Mouse (Mus musculus): ENCODE results near the gene Ubr3.
"Not testable (repeated sequence)": the region's sequence is repeated elsewhere in the genome, so short reads cannot be mapped to it uniquely, and the experiment has no call there.

Gene Ubr3

DNA sequence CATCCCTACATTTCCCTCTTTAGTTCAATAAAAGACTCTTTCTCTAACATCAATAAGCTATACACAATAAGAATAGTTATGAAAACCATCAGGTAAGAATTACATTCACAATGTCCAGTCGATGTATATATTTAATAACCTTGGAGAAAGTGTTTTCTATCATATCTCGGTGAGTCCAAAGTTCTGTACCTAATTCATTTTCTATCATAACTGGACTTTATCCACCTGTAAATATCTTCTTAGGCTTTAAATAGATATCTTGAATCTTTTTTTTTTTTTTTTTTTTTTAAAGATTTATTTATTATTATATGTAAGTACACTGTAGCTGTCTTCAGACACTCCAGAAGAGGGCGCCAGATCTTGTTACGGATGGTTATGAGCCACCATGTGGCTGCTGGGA, 10.3 kb downstream of the Ubr3 start:
- DNase-seq (ENCODE audit: low spot score): not testable (repeated sequence)

DNA sequence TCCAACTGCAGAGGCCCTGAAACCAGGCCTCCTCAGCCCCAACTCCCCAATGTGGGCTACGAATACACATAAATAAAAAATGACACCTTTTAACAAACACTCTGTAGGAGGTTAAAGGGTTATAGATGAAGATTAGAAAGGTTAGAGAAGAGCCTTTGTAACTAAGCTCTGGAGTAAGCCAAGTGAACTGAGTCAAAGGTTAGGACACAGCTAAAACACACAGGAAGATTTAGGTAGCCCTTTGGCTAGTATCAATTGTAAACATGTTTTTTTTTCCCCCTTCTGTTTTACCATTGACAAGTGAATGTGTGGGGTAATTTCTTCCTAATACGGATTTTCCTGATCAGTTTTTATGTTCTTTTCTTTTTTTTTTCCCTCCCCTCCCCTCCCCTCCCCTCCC, 15.8 kb downstream of the Ubr3 start:
- DNase-seq (ENCODE audit: low spot score): no peak

DNA sequence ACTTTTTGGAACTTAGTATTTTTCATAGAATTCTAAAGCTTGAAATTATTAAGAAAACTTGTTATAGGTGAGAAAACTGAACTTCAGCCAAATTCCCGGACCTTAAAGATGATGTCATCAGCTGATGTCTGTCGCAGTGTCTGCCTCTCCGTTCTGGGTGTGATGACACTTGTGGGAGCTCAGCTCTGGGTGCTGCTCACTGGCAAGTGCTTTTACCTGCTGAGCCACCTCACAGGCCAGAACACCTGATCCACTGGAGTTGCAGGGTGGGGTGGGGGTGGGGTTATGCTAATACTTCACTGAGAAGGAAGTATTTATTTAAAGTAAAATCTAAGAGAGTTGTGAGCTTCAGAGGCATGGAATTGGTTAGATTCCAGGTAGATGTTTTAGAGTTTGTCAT, 20.3 kb downstream of the Ubr3 start:
- DNase-seq (ENCODE audit: low spot score): no peak

DNA sequence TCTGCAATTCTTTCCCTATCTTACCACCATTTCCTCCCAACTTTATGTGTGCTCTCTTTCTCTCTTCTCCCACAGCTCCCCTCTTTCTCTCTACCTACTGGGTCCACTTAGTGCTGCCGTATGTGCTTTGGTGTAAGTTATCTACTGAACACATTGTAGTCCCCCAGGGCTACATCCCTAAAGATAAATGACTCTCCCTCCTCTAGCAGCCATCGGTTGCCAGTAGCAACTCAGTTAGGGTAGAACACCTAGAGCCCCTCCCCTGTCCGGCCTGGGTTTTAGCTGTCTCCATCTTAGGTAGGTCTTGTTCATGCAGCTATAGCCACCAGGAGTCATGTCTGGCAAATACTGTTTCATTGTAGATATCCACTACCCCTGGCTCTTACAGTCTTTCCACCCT, 27.9 kb downstream of the Ubr3 start:
- no peak for DNase-seq (ENCODE audit: low spot score)

DNA sequence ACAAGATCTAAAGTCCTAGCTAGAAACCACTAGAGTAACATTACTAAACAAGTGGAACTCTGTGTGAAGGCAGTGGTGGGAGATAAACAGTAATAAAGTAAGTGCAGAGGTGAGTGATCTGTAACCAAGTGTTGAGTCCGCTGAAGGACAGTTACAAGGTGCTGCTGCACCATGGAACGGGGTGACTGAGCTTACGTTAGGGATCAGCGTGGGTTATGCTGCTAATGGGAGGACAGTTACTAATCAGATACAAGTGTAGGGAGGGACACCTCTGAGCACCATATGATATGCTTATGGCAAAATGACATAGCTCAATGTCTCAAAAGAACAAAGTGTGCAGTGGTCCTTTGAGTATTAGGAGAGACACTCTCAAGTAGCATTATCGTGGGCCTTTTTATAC, 39.3 kb downstream of the Ubr3 start:
- DNase-seq (ENCODE audit: low spot score): no peak

DNA sequence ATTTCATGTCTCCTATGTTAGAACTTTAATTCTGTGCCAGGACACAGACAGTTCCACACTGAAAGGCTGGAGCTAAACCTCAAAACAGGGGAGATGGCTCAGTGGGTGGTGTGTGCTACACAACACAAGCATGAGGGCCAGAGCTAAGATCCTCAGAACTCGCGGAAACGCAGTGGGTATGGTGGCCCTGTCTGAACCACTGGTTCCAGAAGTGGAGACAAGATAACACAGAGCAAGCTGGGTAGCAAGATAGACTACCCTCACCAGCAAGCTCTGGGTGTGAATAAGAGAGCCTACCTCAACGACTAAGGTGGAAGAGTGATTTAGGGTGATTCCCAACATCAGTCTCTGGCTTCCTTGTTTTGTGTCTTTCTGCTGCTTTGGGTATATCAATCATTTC, 42.2 kb downstream of the Ubr3 start:
- DNase-seq (ENCODE audit: low spot score): no peak

DNA sequence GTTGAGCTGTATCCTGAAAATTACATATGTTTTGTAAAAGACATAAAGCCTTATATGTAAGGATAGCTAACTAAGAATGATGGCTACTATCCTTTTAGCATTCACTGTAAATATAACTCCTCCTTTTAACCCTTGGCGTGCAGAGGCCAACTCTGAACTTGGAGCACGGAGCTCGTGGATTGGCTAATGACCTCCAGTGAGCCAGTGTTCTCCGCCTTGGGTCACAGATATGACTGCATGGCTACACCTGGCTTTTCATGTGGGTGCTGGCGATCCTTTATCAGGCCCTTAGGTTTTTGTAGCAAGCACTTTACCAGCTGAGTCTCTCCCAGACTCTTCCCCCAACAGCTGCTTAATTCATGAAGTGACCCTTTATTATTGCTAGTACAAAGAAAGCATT, 42.6 kb downstream of the Ubr3 start:
- no peak for DNase-seq (ENCODE audit: low spot score)

DNA sequence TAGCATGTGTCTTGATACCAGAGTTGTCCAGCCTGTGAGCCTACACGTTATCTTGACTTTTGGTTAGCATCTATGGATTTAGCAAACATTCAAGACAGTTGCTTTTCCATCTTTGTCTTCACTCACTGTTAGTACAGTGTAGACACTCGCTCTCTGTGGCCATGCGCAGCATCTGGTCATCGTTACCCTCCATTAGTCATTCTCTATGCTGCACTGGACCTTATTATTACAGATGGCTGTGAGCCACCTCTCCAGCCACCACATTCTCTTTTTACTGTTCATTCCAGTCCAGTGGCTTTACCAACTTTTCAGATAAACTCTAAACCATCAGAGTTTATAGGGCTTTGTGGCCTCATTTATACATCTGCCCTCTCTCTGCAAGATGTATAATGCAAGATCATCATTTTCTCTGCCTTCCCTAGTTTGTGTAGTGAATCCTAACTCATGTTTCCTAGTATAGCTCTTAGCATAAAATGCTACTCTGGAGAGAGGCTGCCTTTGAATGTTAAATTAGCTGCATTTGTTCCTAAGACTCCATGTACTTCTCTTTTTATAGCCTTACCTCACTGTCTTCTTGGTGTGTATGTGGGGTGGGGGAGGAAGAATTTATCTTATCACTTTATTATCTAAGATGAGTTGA, 44.5 kb downstream of the Ubr3 start:
- no peak for DNase-seq (ENCODE audit: low spot score)

DNA sequence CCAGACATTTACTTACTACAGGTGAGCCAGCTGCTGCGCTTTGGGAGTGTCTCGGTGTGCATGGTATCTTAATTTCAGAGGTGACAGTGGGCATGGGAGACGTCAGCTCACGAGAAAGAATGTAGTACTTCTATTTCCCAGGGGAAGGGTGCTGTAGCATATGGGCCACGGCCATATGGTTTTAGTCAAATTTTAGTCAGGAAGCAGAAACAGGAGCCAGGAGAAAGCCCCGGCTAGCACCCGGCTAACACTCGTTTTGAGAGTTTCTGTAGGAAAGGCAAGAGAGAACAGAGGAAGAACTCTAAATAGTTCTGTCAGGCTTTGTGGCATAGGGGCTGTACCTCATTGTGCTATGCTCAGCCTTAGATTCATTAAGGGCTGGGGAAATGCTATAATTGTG, 55.8 kb downstream of the Ubr3 start:
- DNase-seq (ENCODE audit: low spot score): no peak

DNA sequence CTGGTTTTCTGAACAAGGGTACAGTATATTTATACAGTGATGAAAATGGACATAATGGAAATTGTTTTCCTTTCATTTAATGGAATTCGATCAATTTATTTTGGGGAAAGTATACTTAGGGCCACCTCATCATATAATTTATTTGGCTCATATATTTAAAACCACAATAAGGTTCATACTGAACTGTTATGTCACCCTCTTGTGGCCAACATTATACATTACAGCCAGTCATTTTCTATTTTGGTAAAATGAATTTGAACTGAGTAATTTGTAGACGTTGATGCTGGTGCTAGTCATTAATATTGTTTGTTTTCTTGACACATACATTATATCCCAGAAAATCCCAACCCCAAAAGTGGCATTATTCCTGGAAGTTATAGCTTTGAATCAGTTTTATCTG, 58.6 kb downstream of the Ubr3 start:
- peak; percentile 55 for DNase-seq (ENCODE audit: low spot score)

DNA sequence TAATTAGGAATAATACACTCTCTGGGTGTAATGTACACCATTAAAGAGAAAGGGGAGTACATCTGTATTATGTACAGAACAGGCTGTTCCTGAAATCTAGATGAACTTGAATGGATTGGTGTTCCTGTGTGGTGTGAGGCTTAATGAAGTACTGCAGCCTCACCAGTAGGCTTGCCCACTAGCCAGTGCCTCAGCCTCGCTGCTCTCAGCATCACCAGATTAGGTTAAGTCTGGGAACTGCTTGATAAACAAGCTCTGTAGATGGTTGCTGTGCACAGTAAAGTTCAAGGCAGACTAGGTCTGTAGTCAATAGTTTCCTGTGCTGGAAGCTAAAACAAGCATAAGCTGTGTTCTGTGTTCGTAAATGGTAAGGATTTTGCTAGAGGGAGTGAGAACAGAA, 60.6 kb downstream of the Ubr3 start:
- DNase-seq (ENCODE audit: low spot score): no peak

DNA sequence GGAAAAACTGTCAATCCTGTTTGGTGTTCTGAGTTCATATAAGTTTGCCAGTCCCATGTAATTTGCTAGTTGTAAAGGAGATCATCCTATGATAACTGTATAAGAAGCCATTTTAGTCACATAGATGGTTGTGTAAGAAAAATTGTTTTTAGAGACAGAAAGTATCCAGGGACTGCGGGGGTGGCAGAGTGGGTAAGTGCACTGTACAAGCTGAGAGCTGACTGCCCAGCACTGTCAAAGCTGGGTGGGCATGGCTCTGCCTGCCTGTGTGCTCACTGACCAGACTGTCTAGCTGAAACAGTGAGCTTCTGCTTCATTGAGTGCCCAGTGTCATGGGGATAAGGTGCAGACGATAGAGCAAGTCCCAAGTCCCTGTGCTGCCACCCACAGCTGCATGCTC, 77.8 kb downstream of the Ubr3 start:
- no peak for DNase-seq (ENCODE audit: low spot score)

DNA sequence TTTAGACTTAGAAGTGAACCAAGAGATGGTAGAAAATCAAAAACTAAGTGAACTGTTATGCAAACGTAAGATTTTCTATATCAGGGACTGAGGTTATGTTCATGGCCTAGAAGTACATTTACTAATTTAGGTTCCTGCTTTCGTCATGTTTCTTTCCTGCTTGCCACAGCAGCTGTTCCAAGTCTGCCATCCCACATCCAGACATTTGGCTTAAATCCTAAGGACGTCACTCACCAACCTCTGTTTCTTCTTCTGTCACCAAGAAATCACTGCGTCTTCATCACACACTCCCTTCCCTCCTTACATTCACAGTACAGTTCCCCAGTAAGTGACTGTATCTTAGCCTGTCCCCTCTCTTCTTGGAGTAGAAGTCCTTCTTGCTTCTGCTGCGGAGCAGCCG, 92.2 kb downstream of the Ubr3 start:
- no peak for DNase-seq (ENCODE audit: low spot score)

DNA sequence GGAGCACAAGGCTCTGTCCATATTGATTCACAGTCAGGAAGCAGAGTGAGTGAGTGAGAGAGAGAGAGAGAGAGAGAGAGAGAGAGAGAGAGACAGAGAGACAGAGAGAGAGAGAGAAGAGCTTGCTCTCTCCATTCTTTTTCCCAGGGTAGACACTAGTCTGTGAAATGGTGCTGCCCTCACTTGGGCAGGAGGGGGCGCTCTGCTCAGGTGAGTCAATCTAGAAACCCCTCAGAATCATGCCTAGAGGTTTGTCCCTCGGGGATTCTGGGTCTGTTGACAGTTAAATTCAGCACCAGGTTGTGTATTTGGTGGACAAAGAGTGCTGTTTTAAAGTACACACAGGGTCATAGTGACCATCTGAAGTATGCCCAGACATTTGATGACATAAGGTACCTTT, 93.6 kb downstream of the Ubr3 start:
- DNase-seq (ENCODE audit: low spot score): no peak

DNA sequence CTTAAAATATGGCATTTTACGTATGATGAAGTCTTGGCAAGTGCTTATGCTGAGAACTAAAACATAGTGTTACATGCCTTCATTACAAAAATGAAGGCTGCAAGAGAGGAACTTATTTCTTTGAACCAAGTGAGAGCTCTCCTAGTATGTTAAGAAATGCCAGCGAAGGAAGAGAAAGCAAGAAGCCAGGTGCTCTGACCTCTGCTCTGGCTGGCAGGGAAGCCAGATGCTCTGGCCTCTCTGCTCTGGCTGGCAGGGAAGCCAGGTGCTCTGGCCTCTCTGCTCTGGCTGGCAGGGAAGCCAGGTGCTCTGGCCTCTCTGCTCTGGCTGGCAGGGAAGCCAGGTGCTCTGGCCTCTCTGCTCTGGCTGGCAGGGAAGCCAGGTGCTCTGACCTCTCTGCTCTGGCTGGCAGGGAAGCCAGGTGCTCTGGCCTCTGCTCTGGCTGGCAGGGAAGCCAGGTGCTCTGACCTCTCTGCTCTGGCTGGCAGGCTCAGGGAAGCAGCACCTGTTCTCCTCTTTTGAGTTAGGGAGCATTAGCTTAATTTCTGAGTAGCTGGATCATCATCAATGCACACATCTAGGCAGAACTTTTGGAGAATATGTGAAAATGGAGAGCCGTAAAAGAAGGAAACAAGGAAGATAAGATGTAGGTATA, 97.2 kb downstream of the Ubr3 start:
- not testable (repeated sequence) for DNase-seq (ENCODE audit: low spot score)

DNA sequence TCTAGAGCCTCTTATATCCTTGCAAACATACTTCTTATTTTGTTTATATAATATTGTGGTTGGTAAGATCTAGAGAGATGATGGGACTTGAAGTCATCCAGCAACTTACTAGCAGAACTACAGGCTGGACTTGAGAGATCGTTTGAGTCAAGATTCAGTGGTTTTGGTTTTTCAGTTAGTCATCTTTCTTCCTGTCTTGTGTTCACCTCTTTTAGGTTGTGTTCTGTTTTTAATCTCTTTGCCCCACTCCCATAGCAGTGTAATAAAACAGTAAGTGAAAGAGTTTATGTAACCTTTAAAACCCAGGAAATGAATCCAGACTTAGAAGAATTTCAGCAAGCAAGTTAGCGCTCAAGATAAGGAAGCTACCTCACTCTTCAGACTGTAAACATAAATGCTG, 97.7 kb downstream of the Ubr3 start:
- DNase-seq (ENCODE audit: low spot score): no peak

DNA sequence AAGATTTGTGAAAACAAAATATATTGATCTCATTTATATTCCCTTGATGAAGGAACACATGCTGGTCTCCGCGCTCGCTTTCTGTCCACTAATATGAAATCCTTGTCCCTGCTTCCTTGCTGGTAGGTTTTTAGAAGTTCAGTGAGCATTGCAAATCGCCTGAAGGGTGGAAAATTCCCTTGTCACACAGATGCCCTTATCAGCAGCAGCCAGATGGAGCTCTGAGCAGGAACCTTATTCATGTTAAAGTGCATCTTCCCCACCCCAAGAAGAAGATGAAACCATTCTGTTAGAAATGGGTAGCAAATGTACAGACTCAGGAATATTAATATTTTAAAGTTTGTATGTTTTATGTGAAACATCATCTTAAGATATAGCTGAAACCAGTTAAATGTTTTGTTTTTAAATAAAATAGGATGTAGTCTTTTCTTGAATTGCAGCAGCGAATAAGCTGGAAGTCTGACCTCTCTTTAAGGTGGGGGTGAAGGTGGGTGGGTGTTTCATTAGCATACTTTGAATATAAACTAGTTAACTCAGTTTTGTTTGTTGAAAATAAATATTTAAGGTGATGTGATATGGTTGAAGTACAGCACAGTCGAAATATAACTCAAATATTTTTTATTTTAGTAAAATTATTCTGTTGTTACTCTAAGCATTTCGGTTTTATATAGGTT, 102.2 kb downstream of the Ubr3 start:
- DNase-seq (ENCODE audit: low spot score): no peak

DNA sequence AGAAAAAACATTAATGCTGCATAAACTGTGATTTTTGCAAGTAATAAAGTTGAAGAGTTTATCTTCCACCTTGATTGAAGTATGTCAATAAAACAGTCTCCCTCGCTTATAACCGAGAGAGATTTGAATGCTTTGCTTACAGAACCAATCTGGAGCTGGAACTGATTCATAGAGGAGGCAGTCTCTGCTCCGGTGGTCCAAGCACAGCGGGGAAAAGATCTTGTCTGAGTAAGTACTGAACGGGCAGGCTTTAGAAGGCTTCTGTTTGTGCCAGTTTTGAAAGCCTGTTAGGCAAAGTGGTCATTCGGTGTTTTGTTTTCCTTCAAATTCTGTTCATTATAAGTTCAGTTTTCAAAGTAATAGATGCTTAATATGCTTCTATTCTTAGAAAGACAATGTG, 103.3 kb downstream of the Ubr3 start:
- no peak for DNase-seq (ENCODE audit: low spot score)

DNA sequence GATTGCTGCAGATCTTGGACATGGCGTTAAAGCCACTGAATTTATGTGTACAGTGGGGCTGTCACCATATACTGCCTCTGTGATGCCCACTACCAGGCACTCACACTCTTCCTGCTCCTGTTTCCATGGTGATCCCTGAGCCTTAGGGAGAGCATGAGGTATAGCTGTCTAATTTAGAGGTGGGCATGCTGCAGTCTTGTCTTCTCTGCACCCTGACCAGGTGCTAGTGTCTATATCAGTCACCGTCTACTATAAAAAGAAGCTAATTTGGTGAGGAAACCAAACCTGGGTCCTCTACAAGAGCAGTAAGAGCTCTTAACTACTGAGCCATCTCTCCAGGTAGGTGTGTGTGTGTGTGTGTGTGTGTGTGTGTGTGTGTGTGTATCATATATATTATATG, 109.4 kb downstream of the Ubr3 start:
- no peak for DNase-seq (ENCODE audit: low spot score)

DNA sequence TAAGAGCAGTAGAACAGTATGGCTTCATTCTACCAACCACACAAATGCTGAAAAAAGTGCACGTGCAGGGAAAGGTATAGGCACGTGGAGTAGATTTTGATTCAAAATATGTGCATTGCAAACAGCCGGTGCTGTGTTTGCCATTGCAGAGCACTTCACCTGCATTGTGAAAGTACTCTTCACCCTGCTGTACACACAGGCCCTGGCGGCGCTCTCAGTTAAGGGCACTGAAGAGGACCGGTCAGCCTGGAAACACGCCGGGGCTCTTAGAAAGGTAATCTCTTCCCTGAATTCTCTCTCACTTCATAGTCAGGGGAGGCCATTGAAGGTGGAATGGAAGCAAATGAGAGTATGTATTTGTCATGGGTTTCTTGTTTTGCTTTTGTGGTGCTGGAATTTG, 115.9 kb downstream of the Ubr3 start:
- no peak for DNase-seq (ENCODE audit: low spot score)

DNA sequence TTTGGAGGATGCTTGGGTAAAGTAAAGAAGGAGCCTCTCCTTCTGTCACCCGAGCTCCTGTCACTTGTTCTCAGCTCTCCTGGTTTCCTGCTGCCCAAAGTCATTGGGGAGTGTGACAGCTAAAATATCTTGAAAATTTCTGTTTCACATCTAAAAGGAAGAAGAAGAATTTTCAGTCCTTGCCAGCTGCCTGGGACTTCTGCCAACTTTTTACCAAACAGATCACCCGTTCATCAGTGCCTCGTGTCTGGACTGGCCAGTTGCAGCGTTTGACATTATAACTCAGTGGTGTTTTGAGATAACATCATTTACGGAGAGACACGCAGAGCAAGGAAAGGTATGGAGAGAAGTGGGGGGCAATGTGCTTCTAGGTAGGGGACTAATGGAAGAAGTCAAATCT, 121.2 kb downstream of the Ubr3 start:
- DNase-seq (ENCODE audit: low spot score): peak; percentile 84

DNA sequence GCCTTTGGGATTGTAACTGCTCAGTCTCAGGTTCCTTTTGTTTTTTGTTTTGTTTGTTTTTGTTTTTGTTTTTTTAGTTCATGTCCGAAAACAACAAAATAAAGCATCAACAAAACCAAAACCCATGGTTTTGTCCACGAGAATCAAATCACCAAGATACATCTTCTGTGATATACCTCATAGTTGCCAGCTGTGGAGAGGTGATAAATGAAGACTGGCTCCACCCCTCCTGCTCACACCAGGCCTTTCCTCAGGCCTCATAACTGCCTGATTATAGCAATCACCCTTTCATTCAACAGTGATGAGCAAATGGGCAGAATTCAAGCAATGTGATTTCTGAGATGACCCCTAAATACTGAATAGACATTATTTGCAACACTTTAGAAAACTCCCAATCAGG, 127.4 kb downstream of the Ubr3 start:
- no peak for DNase-seq (ENCODE audit: low spot score)

DNA sequence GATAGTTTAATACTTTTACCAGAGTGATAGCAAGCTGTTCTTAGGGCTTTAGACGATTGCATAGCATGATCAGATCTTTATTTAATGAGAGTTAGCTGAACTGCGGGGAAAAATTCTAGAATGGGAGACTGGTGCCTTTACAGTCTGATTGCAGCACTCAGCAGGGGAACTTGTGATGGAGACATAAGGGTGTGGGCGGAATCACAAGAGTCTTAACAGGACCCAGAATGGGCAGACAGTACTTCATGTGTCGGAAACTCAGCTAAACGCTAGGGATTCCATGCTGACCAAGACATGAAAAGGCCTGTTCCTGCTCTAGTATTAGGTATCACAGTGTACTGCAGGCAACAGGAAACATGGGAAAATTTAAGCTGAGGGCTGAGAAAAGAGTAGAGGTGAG, 128.7 kb downstream of the Ubr3 start:
- DNase-seq (ENCODE audit: low spot score): no peak

DNA sequence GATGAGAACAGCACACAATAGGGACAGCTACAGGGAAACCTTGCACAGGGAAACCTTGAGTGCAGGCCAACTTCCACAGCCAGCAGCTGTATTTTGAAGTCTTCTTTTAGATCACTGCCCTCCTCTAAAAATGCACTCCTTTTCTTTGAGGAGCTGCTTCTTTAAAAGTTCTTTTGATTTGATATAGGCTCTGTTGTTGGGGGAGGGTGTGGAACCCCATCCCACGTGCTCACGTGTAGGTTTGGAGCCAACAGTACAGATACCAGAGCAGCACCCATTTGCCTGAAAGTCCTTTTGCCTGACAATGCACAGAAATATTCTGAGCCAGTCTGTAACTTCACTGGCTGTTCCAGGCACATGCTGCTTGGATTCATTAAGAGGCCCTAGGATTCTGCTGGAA, 134.4 kb downstream of the Ubr3 start:
- no peak for DNase-seq (ENCODE audit: low spot score)

All from adipocyte (in vitro differentiated cells).